Mouse (Mus musculus): ENCODE data around the gene Atoh8.

The Atoh8 gene

DNA sequence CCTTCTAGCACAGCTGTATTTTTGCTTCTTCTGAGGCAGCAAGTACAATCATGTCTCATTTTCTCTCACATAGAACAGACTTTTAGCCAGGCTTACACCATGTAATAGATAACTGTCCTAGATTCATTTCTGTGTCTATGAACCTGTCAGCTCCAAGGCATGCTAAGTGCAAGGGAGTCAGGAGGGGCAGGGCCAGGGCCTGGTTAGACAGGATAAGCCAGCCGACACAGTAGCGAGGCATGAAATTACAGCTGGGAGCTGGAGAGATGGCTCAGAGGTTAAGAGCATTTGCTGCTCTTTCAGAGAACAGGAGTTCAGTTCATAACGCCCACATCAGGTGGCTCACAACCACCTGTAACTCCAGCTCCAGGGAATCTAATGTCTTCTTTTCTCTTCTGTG, 38.7 kb downstream of the Atoh8 start:
- DNase-seq (ENCODE audit: low read depth, low spot score) = no peak

DNA sequence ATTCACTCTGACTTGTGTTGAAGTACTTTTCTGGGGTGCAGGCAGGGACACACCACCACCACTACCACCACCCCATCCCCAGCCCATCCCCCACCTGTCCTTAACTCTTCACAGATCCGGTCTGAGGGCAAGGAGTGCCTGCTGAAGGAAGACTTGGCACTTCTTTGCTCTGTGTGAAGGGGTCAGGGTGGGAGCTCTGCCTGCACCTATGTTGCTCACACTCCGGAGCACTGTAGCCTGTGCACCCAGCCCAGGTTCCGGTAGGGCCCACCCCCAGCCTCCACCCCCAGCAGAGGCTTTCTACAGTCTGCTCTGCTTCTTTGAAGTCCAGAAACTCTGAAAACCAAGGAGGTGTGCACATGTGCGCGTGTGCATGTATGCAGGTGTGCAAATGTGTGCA, 44.8 kb downstream of the Atoh8 start:
- no peak for DNase-seq (ENCODE audit: low read depth, low spot score)

DNA sequence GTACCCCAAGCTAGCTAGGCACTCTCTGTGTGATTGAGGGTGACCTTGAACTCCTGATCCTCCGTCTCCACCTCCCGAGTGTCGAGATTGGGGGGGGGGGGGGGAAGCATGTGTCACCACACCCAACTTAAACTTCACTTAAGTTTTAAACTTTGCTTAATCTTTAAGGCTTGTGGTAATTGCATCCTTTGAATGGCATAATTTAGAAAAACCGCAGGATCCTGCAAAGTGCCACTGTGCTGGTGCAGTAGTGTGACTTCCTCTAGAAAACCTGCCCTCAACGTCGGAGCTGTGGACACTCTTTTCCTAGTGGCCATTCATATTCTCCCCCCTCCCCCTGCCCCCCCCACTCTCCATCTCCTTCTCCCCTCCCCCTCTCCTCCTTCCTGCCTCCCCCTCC, 45.3 kb downstream of the Atoh8 start:
- no peak for DNase-seq (ENCODE audit: low read depth, low spot score)

DNA sequence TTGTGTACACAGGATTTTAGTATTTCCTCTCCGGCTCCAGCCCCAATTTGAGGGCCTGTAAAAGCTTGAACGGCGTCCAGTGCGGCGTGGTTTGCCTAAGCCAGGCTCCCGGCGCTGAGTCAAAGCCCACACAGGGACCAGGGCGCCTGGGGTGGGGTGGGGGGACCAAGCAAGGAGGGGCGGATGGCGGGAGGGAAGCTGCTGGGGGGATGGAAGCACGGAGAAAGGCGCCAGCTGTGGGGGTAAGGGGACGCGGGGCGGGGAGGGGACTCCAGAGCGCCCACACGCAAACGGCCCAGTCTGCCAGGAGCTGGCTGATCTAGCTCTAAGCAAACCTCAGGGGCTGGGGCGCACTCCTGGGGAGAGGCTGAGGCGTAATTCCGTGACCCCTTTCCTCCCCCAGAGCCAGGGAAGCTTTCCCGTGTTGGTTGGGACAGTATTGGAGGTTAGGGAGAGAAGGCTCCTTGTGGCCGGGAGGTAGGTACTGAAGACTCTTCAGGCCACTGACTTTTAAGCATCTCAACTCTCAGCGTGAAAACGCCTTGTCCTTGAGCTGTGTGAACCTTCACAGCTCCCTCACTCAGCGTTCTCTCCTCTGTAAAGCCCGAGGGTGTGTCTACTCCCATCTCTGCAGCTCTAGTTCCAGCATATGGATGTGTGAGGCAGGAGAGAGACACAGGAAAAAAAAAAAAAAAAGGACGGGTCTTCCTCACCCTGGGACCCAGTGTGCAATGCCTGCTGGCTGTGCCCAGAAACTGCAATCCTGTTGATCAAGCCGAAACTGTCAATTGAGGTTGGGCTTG, 46.1 kb downstream of the Atoh8 start:
- no peak for DNase-seq (ENCODE audit: low read depth, low spot score)

DNA sequence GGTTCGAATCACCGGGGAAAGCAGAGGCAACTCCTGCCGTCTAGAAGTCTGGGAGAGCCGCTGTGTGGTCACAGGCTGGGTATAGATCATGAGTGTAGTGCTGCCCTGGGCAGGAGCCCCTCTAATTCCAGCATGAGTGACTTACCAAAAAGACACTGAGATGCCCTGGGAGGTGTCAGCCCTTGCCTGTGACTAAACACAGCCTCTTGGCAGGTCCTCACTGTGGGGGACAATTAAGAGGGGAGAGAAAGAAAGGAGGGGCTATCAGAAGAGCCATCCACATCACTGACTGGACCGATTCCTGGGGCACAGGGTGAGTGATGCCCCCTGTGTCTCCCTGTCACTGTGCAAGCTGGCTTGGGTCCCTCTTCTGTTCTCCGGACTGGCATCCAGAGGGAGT, 48.6 kb downstream of the Atoh8 start:
- no peak for DNase-seq (ENCODE audit: low read depth, low spot score)

DNA sequence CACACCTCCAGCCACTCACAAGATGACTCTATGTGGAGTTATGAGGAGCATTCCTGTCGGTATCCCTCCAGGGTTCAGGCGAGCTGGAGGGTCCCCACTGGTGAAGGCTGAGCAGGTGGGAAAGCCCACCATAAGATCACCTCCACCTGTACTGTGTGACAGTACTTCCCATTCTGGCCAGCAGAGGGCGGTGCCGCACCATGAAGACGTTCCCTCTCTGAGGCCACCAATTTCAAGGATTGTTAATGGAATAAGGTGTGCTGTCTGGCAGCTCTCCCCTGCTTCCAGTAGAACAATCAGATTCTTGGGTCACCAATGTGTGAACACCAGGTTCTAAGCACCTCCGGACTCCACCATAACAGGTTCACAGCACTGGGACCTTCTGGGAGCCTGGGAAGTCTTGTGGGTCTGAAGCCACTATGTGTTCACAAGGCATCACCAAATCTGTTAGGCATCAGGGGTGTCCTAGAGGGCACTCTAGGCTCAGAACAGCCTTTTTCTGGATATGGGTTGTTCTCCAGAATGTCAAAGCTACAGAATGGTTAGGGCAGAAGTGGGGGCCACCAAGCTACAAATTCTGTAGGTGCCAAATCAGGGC, 49.4 kb downstream of the Atoh8 start:
- DNase-seq (ENCODE audit: low read depth, low spot score) = peak; percentile 50

DNA sequence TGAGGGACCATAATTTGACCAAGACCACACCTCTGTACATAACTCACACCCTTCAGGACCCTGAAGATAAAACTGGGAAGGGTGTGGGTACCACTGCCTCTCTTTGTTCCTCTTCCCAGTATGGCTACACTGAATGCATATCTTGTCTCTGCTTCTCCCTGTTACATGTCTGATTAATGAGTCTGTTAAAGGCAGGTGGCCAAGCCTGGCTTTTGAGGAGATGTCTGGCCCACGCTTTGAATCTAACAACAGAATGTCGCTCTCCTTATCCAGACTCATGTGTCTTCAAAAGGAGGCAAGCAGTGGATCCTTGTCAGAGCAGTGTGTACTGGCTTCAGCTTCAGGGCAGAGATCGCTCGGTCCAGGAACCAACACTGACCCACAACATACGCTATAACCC, 50.8 kb downstream of the Atoh8 start:
- DNase-seq (ENCODE audit: low read depth, low spot score) = no peak

DNA sequence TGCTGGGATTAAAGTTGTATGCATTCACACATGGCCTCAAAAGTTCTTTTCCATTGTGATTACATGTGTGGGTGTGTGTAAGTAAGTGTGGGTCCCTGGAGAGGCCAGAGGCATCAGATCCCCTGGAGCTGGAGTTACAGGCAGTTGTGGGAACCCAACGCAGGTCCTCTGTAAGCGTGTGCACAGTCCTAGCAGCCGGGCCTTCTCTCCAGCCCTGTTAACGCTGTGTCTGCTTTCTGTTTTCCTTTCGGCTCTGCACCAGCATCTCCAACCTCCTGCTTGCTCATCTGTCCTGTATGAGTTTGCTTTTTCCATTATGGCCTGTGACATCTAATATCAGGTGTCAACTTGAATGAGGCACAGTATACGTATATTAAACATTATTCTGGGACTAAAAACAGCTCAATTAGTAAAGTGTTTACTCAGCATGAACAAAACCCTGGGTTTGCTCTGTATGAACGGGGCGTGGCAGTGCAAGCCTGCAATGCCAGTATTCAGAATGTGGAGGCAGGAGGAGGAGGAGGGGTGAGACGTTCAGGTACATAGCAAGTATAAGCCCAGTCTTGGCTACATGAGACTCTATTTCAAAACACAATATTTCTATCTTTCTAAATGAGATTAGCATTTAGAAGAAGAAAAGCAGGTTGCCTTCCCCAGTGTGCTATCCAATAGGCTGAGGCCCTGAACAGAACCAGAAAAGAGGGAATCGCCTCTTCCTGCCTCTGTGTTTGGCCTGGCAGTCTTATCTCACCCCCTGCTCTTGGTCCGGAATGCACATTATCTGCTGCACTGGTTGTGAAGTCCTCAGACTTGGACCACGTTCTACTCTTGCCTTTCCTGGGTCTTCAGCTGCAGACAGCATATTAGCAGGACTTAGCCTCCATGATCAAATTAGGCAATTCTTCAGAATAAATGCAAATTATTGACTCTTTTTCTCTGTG, 55.5 kb downstream of the Atoh8 start:
- no peak for DNase-seq (ENCODE audit: low read depth, low spot score)

DNA sequence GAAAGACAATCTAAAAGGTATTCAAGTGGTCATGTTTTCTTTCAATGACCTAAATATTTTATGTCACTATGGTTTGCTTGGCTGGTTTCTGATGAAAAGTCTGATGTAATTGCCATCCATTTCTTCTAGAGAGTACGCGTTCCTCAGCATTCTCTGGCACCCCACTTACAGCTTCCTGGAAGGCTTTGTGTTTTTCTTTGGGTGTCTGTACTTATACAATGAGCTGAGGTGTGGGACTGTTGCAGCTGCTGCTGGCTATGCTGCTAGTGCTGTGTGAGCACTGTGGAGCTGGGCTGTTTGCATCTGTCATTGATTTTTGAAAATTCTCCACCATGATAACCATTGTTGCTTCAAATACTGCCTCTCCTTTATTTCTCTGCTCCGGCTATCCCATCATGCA, 56.4 kb downstream of the Atoh8 start:
- no peak for DNase-seq (ENCODE audit: low read depth, low spot score)

DNA sequence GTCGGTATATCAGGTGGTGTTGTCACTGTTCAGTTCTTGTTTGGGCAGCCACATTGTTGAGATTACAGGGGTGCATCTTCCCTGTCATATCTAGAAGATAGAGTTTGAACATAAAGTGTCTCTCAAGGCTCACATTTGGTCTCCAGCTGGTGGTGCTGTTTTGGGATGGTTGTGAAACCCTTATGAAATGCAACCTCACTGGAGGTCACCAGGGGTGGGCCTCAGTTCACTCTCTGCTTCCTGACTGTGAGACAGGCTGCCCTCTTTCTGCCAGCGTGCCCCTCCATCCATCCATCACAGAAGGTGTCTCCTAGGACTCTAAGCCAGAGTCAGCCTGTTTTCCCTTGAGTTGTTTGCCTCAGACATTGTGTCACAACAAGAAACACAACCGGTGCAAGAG, 58.0 kb downstream of the Atoh8 start:
- no peak for DNase-seq (ENCODE audit: low read depth, low spot score)

DNA sequence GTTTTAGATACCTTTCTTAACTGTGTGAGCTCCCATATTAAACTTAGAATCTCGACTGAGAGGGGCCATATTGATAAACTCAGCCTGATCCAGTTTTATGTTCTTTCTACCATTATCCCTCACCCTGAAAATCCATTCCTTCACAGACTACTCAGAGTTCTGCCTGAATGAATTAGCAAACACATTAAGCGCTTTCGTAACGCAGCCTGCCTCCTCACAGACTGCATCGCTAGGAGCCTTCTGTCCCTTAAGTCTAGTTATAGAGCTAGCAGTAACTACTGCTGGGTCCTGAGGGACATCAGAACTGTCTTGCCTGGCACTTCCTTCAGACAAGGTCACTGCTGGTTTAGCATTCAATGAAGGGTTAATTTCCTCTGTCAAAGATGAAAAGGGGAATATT, 59.4 kb downstream of the Atoh8 start:
- DNase-seq (ENCODE audit: low read depth, low spot score) = no peak

DNA sequence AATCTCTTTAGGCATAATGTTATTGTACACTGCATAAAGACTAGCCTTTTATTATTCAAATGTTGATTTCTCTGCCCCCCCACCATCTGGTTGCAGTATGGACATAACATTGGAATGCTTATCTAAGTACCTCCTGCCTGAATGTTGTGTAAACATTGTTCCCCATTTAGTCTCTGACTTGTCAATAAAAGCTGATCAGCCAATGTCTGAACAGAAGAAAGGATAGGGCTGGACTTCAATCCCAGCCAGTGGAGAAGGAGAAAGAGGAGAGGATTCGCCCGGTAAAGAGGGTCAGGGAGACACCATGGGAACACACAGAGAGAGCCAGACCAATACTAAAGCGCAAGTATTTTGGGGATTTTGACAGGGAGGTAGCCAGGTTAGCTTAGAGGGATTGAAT, 60.0 kb downstream of the Atoh8 start:
- no peak for DNase-seq (ENCODE audit: low read depth, low spot score)

DNA sequence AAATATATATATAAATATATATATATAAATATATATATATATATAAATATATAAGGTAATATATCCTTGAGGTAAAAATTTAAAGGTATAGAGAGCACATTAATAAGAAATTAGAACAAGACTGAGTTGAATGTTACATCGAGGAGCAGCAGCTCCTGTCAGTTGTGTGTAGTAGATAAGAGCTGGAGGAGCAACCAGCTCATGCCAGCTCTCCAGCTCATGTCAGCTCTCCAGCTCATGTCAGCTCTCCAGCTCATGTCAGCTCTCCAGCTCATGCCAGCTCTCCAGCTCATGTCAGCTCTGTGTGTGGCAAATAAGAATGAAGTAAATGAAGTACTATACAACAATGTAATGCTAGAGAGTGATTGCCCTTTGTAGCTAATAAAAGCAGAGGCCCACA, 62.0 kb downstream of the Atoh8 start:
- DNase-seq (ENCODE audit: low read depth, low spot score) = no peak

DNA sequence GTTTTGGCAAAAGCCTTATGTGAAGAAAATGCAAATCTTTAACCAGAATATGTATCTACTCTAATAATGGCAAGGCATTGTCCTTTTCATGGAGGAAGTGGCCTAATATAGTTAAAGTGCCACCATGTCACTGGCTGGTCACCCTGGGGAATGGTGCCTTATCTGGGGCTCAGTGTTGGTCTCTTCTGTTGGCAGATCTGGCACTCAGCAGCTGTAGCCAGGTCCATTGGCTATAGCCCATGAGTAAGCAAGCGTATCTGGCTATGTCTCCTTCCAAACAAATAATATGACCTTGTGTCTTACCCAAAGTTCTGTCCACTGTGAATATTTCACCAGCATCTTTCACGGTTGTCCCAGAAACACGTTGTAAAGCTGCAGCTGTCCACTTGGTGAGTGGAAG, 64.0 kb downstream of the Atoh8 start:
- DNase-seq (ENCODE audit: low read depth, low spot score) = no peak

DNA sequence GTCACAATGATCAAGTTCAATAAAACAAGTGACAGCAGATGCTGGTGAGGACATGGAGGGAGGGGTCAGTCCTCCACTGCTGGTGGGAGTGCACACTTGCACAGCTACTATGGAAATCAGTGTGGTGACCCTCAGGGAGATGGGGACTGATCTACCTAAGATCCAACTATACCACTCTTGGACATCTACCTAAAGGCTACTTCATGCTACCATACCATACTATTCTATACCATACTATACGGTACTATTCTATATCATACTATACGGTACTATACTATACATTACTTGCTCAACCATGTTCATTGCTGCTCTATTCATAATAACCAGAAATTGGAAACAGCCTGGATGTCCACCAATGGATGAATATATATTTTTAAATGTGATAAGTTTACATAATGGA, 69.5 kb downstream of the Atoh8 start:
- DNase-seq (ENCODE audit: low read depth, low spot score) = no peak

DNA sequence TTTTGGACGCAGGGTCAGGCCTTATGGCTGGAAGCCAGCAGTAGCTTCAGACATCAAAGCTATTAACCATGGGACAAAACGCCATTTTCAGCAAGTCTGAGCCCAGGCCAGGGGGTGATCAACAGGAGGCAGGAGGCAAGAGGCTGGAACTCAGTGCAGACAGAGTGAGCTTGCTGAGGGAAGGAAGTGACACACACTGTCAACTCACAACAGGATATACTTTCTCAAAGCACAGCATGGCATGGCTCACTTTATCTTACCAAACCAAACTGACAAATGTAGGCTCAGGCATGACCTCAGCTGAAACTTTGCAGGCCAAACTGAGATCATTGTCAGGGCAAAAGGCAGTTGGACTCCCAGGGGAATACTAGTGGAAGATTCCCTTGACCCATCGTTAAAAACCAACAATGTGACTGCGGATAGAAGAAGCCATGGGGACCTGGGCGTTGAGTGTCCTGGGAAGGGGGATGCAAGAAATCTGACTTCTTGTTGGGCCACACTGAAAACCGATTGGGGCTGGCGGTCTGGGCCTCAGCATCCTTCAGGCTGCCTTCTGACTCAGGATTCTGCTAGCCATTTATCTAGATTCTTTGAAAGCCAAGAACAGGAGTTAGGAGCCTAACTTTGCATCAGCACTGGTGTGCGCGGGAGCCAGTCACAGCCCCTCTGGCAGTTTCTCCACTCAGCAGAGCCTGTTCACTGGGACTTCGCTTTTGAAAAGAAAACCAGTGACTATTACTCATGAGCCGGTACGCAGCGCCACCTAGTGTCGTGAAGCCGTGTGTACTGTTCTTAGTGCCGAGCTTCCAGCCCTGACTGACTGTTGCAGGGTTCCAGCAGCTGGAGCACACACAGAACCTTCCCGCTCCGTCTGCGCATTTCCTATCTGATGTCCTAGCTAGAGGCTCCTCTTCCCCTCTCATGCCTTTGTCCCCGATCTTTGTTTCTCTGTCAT, 70.8 kb downstream of the Atoh8 start:
- peak; percentile 67 for DNase-seq (ENCODE audit: low read depth, low spot score)

DNA sequence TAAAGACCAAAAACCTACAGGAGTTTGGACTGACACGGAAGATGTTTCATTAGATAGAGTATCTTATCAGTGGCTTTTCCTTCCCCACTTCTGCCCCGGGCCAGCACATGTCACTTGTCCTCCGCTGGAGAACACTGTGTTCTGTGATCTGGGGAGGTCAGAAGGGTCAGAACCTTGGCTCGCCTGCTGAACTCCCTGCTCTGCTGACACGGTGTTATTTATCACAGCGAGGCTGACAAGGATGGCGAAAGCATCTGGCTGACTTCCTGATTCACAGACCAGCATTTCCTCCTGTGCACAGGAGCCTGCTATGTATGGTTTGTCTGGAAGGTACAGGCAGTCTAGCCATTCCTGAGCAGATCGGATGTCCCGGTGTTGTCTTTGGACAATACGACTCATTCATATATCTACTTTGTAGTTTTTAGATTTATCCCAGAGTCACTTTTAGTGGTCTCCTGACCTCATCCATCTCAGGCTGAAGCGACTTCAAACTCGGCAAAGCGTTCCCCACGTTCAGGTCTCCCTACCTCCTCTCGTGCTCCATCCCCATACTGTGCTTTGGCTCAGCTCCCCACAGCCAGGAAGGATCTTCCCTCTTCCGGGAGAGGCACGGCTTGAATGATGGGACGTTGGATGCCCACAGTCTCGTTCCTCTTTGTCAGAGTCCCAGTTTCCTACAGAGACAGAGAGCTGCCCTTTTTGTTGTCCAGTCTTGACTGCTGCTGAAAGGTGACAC, 73.1 kb downstream of the Atoh8 start:
- DNase-seq (ENCODE audit: low read depth, low spot score) = no peak

DNA sequence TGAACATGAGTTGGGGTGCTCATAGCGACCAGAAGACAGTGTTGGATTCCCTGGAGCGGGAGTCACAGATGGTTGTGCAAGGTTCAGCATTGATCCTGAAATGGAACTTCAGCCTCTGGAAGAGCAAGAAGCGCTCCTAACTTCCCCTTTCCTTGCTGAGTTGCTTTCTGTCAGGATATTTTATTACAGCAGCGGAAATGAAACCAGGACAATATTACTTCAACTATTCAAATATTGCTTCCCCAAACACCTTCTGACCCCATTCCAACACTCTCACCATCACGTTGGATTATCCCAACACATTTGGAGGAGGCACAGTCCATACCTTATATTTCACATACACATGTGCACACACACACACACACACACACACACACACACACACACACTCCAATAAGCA, 73.6 kb downstream of the Atoh8 start:
- DNase-seq (ENCODE audit: low read depth, low spot score) = no peak

DNA sequence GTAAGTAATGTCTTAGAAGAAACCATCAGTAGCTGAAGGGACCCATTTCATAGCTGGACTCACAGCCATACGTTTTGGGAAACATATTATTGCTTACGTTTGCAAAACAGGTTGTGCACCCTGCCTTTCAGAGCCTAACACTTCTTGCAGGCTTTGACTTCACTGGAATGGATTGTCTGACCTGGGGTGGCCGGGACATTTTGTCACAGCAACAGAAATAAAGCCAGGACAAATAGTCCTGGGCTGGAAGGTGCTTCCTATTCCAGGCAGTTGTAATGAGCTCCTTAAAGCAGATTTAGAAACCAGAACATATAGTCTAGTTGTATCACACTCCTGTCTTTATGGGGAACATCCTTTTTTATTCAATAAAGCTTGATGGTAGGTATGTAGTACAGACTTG, 74.4 kb downstream of the Atoh8 start:
- DNase-seq (ENCODE audit: low read depth, low spot score) = no peak

DNA sequence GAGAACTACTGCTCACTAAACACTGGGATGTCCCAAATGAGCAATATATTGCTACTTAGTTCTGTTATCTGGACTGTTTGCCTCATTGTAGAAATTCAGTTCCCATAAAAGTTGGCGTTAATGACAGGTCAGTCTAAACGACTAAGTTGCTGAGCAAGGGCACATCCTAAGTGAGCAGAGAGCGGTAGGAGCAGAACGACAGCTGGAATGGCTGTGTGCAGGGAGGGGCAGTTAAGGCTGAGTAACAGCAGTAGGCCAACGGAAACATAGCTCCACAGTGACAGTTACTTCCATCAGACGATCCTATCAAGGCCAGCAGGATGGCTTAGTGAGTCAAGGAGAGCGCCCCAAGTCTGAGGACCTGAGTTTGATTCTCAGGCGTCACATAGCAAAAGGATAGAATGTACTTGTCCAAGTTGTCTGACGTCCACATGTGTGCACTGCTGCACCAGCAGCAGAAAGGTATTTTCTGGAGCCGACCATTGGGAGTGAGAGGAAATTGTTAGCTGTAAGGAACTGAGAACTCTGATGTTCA, 75.4 kb downstream of the Atoh8 start:
- no peak for DNase-seq (ENCODE audit: low read depth, low spot score)

Measured in A20 (cell line).